Mouse (Mus musculus) limb, embryonic 14.5 days (tissue): ENCODE measurements around the gene Pou2f3. TPM values are rescaled to one million over a fixed set of nuclear protein-coding genes. Genes with fewer than 3 reads are reported as not detected.

Experiments used
- ATAC-seq: fragments of 200-750 bp; cut with Nextera tagmentation; 2 replicates; pipeline ENCODE4 v1.8.0; 2017; ENCODE audit warnings: low read depth, moderate number of reproducible peaks, moderate TSS enrichment; ENCODE audit not compliant: low FRiP score
- DNase-seq: peaks from one replicate; pipeline ENCODE4 v3.0.0-alpha.2; 2015; ENCODE audit warnings: low spot score
- H3K27ac ChIP-seq: fragments of 300-500 bp; sonication (generic); replicated peaks from 2 replicates; pipeline ENCODE4 v1.5.1; 2014; ENCODE audit warnings: low read depth, mild to moderate bottlenecking, low read length, moderate library complexity, mixed read lengths
- H3K27me3 ChIP-seq: fragments of 300-500 bp; sonication (generic); 2 replicates; pipeline ENCODE4 v1.6.1; 2014; ENCODE audit warnings: low read length, mixed read lengths; ENCODE audit not compliant: control insufficient read depth, insufficient read depth
- H3K36me3 ChIP-seq: fragments of 300-500 bp; sonication (generic); 2 replicates; pipeline ENCODE4 v1.6.1; 2014; ENCODE audit warnings: mild to moderate bottlenecking, low read length, moderate library complexity, mixed read lengths; ENCODE audit not compliant: control insufficient read depth, insufficient read depth
- H3K4me1 ChIP-seq: fragments of 300-500 bp; sonication (generic); 2 replicates; pipeline ENCODE4 v1.6.1; 2014; ENCODE audit warnings: antibody characterized with exemption, low read length, mixed read lengths; ENCODE audit not compliant: control insufficient read depth, insufficient read depth
- H3K4me2 ChIP-seq: fragments of 300-500 bp; sonication (generic); replicated peaks from 2 replicates; pipeline ENCODE4 v1.6.1; 2014; ENCODE audit warnings: low read depth, mild to moderate bottlenecking, low read length, moderate library complexity; ENCODE audit not compliant: severe bottlenecking
- H3K4me3 ChIP-seq: fragments of 300-500 bp; sonication (generic); replicated peaks from 2 replicates; pipeline ENCODE4 v1.5.1; 2014; ENCODE audit warnings: low read length
- H3K9ac ChIP-seq: fragments of 300-500 bp; sonication (generic); 2 replicates; pipeline ENCODE4 v1.6.1; 2014; ENCODE audit warnings: mild to moderate bottlenecking, low read depth, low read length, moderate library complexity; ENCODE audit not compliant: severe bottlenecking
- H3K9me3 ChIP-seq: fragments of 300-500 bp; sonication (generic); 2 replicates; pipeline ENCODE4 v1.6.1; 2016; ENCODE audit warnings: low read length; ENCODE audit not compliant: control insufficient read depth
- POLR2A ChIP-seq: fragments of 200-500 bp; IDR thresholded peaks from 2 replicates; pipeline ENCODE4 v1.8.0; 2012; ENCODE audit warnings: inconsistent platforms, mild to moderate bottlenecking, moderate library complexity, borderline replicate concordance; ENCODE audit not compliant: insufficient read depth, insufficient read length; ENCODE audit errors: extremely low read depth
- WGBS: fragments of 180-500 bp; shearing (Covaris S2); extraction: QIAGEN DNeasy Blood & Tissue Kit; methylation state at CpG from one replicate; pipeline ENCODE4 v1.1.7; 2014; 5-methylcytosine and 5-hydroxymethylcytosine counted together
- polyA plus RNA-seq, 2 experiments: library from polyadenylated mRNA; depleted of rRNA in 1 of 2; stranded (reverse) in 1 of 2; unstranded in 1 of 2; fragments of >200 nt; fragmentation: Nextera tagmentation in 1 of 2; extraction: Ambion mirVana in 1 of 2; gene quantifications; 2 replicates each; pipeline versions ENCODE4 v1.2.1 to v1.2.3; 2012 to 2014

The Pou2f3 gene
- polyA plus RNA-seq, 2 experiments = 6.9 to 7.9 TPM

- H3K4me2 ChIP-seq = peak overlapping the region; percentile 64
- H3K27ac ChIP-seq = no peak overlapping the region
- H3K9me3 ChIP-seq = no peaks in the 10 kb centered on the region
- H3K4me1 ChIP-seq = peaks cover 47% of the 10 kb centered on the region
- peaks cover 38% of the 10 kb centered on the region for H3K36me3 ChIP-seq
- TF ChIP-seq POLR2A = no peak
- no peak for DNase-seq
- no peaks in the 10 kb centered on the region for H3K27me3 ChIP-seq
- no peak for ATAC-seq
- 85% methylated on average over 7 of the region's 7 CpGs for WGBS
- H3K9ac ChIP-seq = no peak overlapping the region
- 0 out of 2 replicates have a peak overlapping the region, but pooled peaks have one; percentile 4 for H3K4me3 ChIP-seq
Measured at GRCm38 (mm10) chr9:43236576-43236975, 26.4 kb upstream of the Pou2f3 start.

- H3K4me2 ChIP-seq = no peak overlapping the region
- H3K27ac ChIP-seq = no peak overlapping the region
- H3K9me3 ChIP-seq = no peaks in the 10 kb centered on the region
- 83% methylated on average over 1 of the region's 1 CpGs for WGBS
- no peak overlapping the region for H3K9ac ChIP-seq
- no peak for ATAC-seq
- peaks cover 43% of the 10 kb centered on the region for H3K4me1 ChIP-seq
- DNase-seq = no peak
- H3K27me3 ChIP-seq = no peaks in the 10 kb centered on the region
- H3K36me3 ChIP-seq = peaks cover 42% of the 10 kb centered on the region
- TF ChIP-seq POLR2A = no peak
- no peak overlapping the region for H3K4me3 ChIP-seq
Measured at GRCm38 (mm10) chr9:43236106-43236505, 25.9 kb upstream of the Pou2f3 start.

DNA sequence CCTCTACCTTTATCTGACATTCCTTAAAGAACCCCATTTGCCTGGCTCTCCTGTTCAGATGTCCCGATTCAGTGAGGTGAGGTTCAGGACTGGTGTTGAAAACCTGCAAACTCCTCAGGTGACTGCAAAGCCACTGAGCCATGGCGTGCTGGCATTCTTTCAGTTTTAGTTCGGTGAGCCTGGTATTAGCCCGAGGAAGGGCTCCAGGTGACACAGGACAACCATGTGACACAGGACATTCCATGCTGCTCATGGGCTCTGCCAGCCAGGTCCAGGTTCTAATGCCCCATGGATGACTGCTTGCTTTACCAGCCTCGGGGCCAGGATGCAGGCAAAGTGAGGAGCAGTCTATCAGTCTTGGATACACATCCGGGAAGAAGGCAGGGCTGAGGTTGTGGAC, 25.2 kb upstream of the Pou2f3 start:
- no peak for TF ChIP-seq POLR2A
- Histone ChIP-seq H3K4me2 (no peak overlapping the region), H3K27me3 (no peaks in the 10 kb centered on the region), H3K4me3 (no peak overlapping the region), H3K4me1 (peaks cover 39% of the 10 kb centered on the region), H3K9ac (no peak overlapping the region), H3K36me3 (peaks cover 49% of the 10 kb centered on the region), H3K9me3 (no peaks in the 10 kb centered on the region), H3K27ac (no peak overlapping the region)
- no peak for DNase-seq
- WGBS = 82% methylated on average over 6 of the region's 6 CpGs
- ATAC-seq = no peak

DNA sequence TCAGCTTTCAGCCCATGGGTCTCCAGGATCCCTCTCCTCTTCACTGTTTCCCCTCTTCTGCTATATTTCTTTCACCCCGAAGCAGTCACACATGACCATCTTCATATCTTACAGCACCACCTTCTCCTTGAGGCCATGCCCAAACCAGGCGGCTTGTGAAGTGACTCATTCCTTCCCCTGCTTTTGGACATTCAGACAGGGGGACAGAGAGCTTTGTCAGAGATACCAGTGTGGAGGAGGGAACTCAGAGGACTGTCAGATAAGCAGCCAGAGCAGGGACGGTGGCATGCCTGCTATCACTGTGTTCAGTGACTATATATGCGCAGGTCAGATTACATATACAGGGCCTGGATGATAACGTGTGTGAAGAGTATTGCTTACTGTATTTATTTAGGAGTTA, 24.3 kb upstream of the Pou2f3 start:
- Histone ChIP-seq H3K36me3 (peaks cover 57% of the 10 kb centered on the region), H3K27me3 (no peaks in the 10 kb centered on the region), H3K9me3 (no peaks in the 10 kb centered on the region), H3K4me1 (peaks cover 40% of the 10 kb centered on the region), H3K9ac (no peak overlapping the region), H3K27ac (no peak overlapping the region), H3K4me3 (no peak overlapping the region), H3K4me2 (no peak overlapping the region)
- DNase-seq (no peak), ATAC-seq (no peak)
- 73% methylated on average over 5 of the region's 5 CpGs for WGBS
- no peak for TF ChIP-seq POLR2A

DNA sequence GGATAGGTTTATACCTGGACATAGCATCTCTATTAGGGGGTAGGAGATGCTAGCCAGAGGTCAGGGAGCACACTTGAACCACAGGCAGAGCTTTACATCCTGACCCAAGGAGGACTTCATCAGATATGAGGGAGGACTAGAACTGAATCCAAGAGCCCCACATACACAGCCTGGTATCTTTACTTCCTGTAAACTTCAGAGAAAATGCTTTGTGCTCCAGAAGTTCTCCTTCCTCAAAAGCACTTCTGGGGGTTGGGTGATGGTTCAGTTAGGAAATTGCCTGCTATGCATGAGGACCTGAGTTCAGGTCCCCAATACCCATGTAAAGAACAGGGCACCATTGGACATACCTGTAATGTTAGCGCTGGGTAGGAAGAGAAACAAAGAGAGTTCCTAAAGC, 23.3 kb upstream of the Pou2f3 start:
- peaks cover 61% of the 10 kb centered on the region for H3K36me3 ChIP-seq
- H3K9ac ChIP-seq = no peak overlapping the region
- no peaks in the 10 kb centered on the region for H3K27me3 ChIP-seq
- H3K4me3 ChIP-seq = no peak overlapping the region
- no peak overlapping the region for H3K4me2 ChIP-seq
- DNase-seq (no peak), ATAC-seq (no peak)
- no peaks in the 10 kb centered on the region for H3K9me3 ChIP-seq
- no peak overlapping the region for H3K27ac ChIP-seq
- 95% methylated on average over 1 of the region's 1 CpGs for WGBS
- no peak for TF ChIP-seq POLR2A
- H3K4me1 ChIP-seq = peaks cover 44% of the 10 kb centered on the region

DNA sequence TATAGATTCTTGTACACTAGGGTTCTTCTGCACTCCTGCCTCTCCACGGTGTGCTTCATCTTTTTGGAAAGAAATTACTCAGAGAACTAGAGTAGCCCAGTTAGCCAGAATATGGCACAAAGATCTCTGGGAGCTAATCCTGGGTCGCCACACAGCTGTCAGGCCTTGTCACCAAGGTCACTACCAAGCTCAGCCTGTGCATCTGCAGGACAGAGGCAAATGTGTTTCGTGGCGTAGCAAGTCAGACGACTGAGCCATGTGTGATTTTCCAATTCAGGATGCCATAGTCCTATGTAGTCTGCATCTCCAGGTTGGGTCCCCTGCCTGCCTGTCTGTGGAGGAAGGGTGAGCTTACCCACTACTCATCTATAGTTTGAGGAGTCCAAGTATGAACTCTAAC, 22.9 kb upstream of the Pou2f3 start:
- H3K4me1 ChIP-seq = peaks cover 44% of the 10 kb centered on the region
- H3K4me3 ChIP-seq = no peak overlapping the region
- H3K4me2 ChIP-seq = no peak overlapping the region
- ATAC-seq (no peak), DNase-seq (no peak)
- peaks cover 61% of the 10 kb centered on the region for H3K36me3 ChIP-seq
- no peaks in the 10 kb centered on the region for H3K27me3 ChIP-seq
- 58% methylated on average over 5 of the region's 5 CpGs for WGBS
- H3K9me3 ChIP-seq = no peaks in the 10 kb centered on the region
- no peak for TF ChIP-seq POLR2A
- no peak overlapping the region for H3K9ac ChIP-seq
- H3K27ac ChIP-seq = no peak overlapping the region
